Mouse (Mus musculus): Measurements from ENCODE around the gene Wdr54. TPM values are rescaled to one million over a fixed set of nuclear protein-coding genes. Genes with fewer than 3 reads are reported as not detected.

The Wdr54 gene
- polyA plus RNA-seq (2012; rRNA removed), result 21.2 and 31.4 TPM in 2 replicates

- peak; percentile 94 for DNase-seq (ENCODE audit: low read depth)
- no peak for TF ChIP-seq CTCF (IDR thresholded peaks at IDR 0.05; ENCODE audit: borderline replicate concordance, extremely low read depth, insufficient read depth, insufficient read length)
Measured at GRCm38 (mm10) chr6:83156259-83156684, at the start of gene Wdr54, which contains the start of gene 1700003E16Rik. Wdr54 (minus strand) TSS chr6:83156397. 1700003E16Rik (plus strand) TSS chr6:83156404.

GRCm38 (mm10) chr6:83205851-83206250, 49.7 kb upstream of the Wdr54 start:
- no peak for DNase-seq (ENCODE audit: low read depth)
- TF ChIP-seq CTCF (IDR thresholded peaks at IDR 0.05; ENCODE audit: borderline replicate concordance, extremely low read depth, insufficient read depth, insufficient read length) (no peak), POLR2A (IDR thresholded peaks at IDR 0.05; ENCODE audit: borderline replicate concordance, extremely low read depth, insufficient read depth, insufficient read length, poor library complexity, severe bottlenecking) (no peak)

GRCm38 (mm10) chr6:83203320-83203719, 47.1 kb upstream of the Wdr54 start:
- no peak for DNase-seq (ENCODE audit: low read depth)
- TF ChIP-seq POLR2A (IDR thresholded peaks at IDR 0.05; ENCODE audit: borderline replicate concordance, extremely low read depth, insufficient read depth, insufficient read length, poor library complexity, severe bottlenecking) (no peak), CTCF (IDR thresholded peaks at IDR 0.05; ENCODE audit: borderline replicate concordance, extremely low read depth, insufficient read depth, insufficient read length) (no peak)

- peak; percentile 56 for TF ChIP-seq CTCF (IDR thresholded peaks at IDR 0.05; ENCODE audit: borderline replicate concordance, extremely low read depth, insufficient read depth, insufficient read length)
- no peak for TF ChIP-seq POLR2A (IDR thresholded peaks at IDR 0.05; ENCODE audit: borderline replicate concordance, extremely low read depth, insufficient read depth, insufficient read length, poor library complexity, severe bottlenecking)
- peak; percentile 71 for DNase-seq (ENCODE audit: low read depth)
Measured at GRCm38 (mm10) chr6:83197345-83198004, 41.3 kb upstream of the Wdr54 start.

- no peak for DNase-seq (ENCODE audit: low read depth)
- TF ChIP-seq POLR2A (IDR thresholded peaks at IDR 0.05; ENCODE audit: borderline replicate concordance, extremely low read depth, insufficient read depth, insufficient read length, poor library complexity, severe bottlenecking) (no peak), CTCF (IDR thresholded peaks at IDR 0.05; ENCODE audit: borderline replicate concordance, extremely low read depth, insufficient read depth, insufficient read length) (no peak)
Measured at GRCm38 (mm10) chr6:83193571-83193970, 37.4 kb upstream of the Wdr54 start.

GRCm38 (mm10) chr6:83186946-83187345, 30.7 kb upstream of the Wdr54 start:
- TF ChIP-seq CTCF (IDR thresholded peaks at IDR 0.05; ENCODE audit: borderline replicate concordance, extremely low read depth, insufficient read depth, insufficient read length), result no peak

GRCm38 (mm10) chr6:83185895-83186861, 30.0 kb upstream of the Wdr54 start:
- TF ChIP-seq CTCF (IDR thresholded peaks at IDR 0.05; ENCODE audit: borderline replicate concordance, extremely low read depth, insufficient read depth, insufficient read length), result no peak
- no peak for TF ChIP-seq POLR2A (IDR thresholded peaks at IDR 0.05; ENCODE audit: borderline replicate concordance, extremely low read depth, insufficient read depth, insufficient read length, poor library complexity, severe bottlenecking)
- DNase-seq (ENCODE audit: low read depth), result peak; percentile 96

More at GRCm38 (mm10) chr6:83186946-83187345, 30.7 kb upstream of the Wdr54 start:
- DNase-seq (ENCODE audit: low read depth), result peak; percentile 25

GRCm38 (mm10) chr6:83184858-83185435, 28.8 kb upstream of the Wdr54 start:
- DNase-seq (ENCODE audit: low read depth), result peak; percentile 30
- TF ChIP-seq CTCF (IDR thresholded peaks at IDR 0.05; ENCODE audit: borderline replicate concordance, extremely low read depth, insufficient read depth, insufficient read length) (peak; percentile 40; the same call in 1 of the 2 replicates), POLR2A (IDR thresholded peaks at IDR 0.05; ENCODE audit: borderline replicate concordance, extremely low read depth, insufficient read depth, insufficient read length, poor library complexity, severe bottlenecking) (no peak)

- no peak for DNase-seq (ENCODE audit: low read depth)
- no peak for TF ChIP-seq CTCF (IDR thresholded peaks at IDR 0.05; ENCODE audit: borderline replicate concordance, extremely low read depth, insufficient read depth, insufficient read length)
- TF ChIP-seq POLR2A (IDR thresholded peaks at IDR 0.05; ENCODE audit: borderline replicate concordance, extremely low read depth, insufficient read depth, insufficient read length, poor library complexity, severe bottlenecking), result no peak
Measured at GRCm38 (mm10) chr6:83180605-83181004, 24.4 kb upstream of the Wdr54 start.

GRCm38 (mm10) chr6:83179390-83180117, 23.4 kb upstream of the Wdr54 start:
- TF ChIP-seq CTCF (IDR thresholded peaks at IDR 0.05; ENCODE audit: borderline replicate concordance, extremely low read depth, insufficient read depth, insufficient read length), result no peak
- TF ChIP-seq POLR2A (IDR thresholded peaks at IDR 0.05; ENCODE audit: borderline replicate concordance, extremely low read depth, insufficient read depth, insufficient read length, poor library complexity, severe bottlenecking), result no peak

GRCm38 (mm10) chr6:83175996-83176395, 19.8 kb upstream of the Wdr54 start:
- no peak for TF ChIP-seq CTCF (IDR thresholded peaks at IDR 0.05; ENCODE audit: borderline replicate concordance, extremely low read depth, insufficient read depth, insufficient read length)
- TF ChIP-seq POLR2A (IDR thresholded peaks at IDR 0.05; ENCODE audit: borderline replicate concordance, extremely low read depth, insufficient read depth, insufficient read length, poor library complexity, severe bottlenecking), result no peak
- no peak for DNase-seq (ENCODE audit: low read depth)

More at GRCm38 (mm10) chr6:83179390-83180117, 23.4 kb upstream of the Wdr54 start:
- DNase-seq (ENCODE audit: low read depth), result peak; percentile 85
